Mouse (Mus musculus) heart, postnatal 0 days (tissue): Measurements from ENCODE around the gene Erv3.

Experiments used
- CTCF ChIP-seq: IDR thresholded peaks from 2 replicates; pipeline ENCODE4 v1.5.1; 2016; ENCODE audit warnings: antibody characterized with exemption, control low read depth, low read depth
- EP300 ChIP-seq: IDR thresholded peaks from 2 replicates; pipeline ENCODE4 v1.6.1; 2016; ENCODE audit warnings: antibody characterized with exemption, low read depth

DNA sequence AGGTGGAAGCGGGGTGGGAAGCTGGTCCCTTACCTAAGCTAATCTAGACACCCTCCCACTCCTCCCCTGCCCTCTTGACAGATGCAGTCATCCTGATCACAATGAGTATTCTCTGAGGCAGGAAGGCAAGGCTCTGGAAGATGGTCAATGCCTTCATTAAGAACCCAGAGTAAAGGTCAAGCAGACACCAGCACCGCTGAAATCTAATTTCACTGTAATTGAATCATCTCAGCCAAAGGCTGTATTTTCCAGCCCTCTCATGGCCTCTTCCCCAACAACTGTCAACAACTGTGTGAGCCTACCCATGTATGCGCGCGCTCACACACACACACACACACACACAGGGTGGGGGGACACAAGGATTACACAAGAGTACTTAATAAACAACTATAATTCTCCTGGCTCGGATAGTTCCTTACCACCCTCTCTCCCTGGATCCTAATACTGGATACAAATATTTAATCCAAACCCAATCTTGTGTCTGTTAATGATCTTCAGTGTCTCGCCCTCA lies 48.9 kb upstream of the Erv3 start:
- no peak for TF ChIP-seq CTCF
- no peak for TF ChIP-seq EP300
